Mouse (Mus musculus) forebrain, postnatal 0 days (tissue): ENCODE results near the gene Rab37. TPM values are rescaled to one million over a fixed set of nuclear protein-coding genes. Genes with fewer than 3 reads are reported as not detected.

Experiments
- ATAC-seq: fragments of 200-750 bp; cut with Nextera tagmentation; 2 replicates; pipeline ENCODE4 v1.8.0; 2017; ENCODE audit warnings: mild to moderate bottlenecking, moderate library complexity
- DNase-seq: peaks from one replicate; pipeline ENCODE4 v3.0.0-alpha.2; 2015
- H3K27ac ChIP-seq: fragments of 300-500 bp; sonication (generic); 2 replicates; pipeline ENCODE4 v1.5.1; 2014; ENCODE audit warnings: low read depth, mild to moderate bottlenecking, antibody characterized with exemption, low read length, moderate library complexity, mixed read lengths
- H3K27me3 ChIP-seq: fragments of 300-500 bp; sonication (generic); 2 replicates; pipeline ENCODE4 v1.6.1; 2014; ENCODE audit warnings: mild to moderate bottlenecking, low read length, mixed read lengths; ENCODE audit not compliant: insufficient read depth
- H3K36me3 ChIP-seq: fragments of 300-500 bp; sonication (generic); 2 replicates; pipeline ENCODE4 v1.6.1; 2014; ENCODE audit warnings: mild to moderate bottlenecking, moderate library complexity; ENCODE audit not compliant: insufficient read depth
- H3K4me1 ChIP-seq: fragments of 300-500 bp; sonication (generic); 2 replicates; pipeline ENCODE4 v1.6.1; 2014; ENCODE audit warnings: antibody characterized with exemption; ENCODE audit not compliant: insufficient read depth
- H3K4me2 ChIP-seq: fragments of 300-500 bp; sonication (generic); 2 replicates; pipeline ENCODE4 v1.6.1; 2014; ENCODE audit warnings: low read depth, mild to moderate bottlenecking, moderate library complexity
- H3K4me3 ChIP-seq: fragments of 300-500 bp; sonication (generic); 2 replicates; pipeline ENCODE4 v1.5.1; 2014; ENCODE audit warnings: low read depth, low read length, mixed read lengths
- H3K9ac ChIP-seq: fragments of 300-500 bp; sonication (generic); 2 replicates; pipeline ENCODE4 v1.6.1; 2014; ENCODE audit warnings: mild to moderate bottlenecking
- H3K9me3 ChIP-seq: fragments of 300-500 bp; sonication (generic); 2 replicates; pipeline ENCODE4 v1.6.1; 2016; ENCODE audit warnings: low read length
- CTCF ChIP-seq: sonication (generic); IDR thresholded peaks from 2 replicates; pipeline ENCODE4 v1.5.1; 2016; ENCODE audit warnings: antibody characterized with exemption, control low read depth, low read depth
- WGBS: fragments of 180-500 bp; shearing (Covaris S2); extraction: QIAGEN DNeasy Blood & Tissue Kit; methylation state at CpG from one replicate; pipeline ENCODE4 v1.1.7; 2014; 5-methylcytosine and 5-hydroxymethylcytosine counted together
- polyA plus RNA-seq: library from polyadenylated mRNA; unstranded; fragments of >200 nt; fragmentation: Nextera tagmentation; extraction: Ambion mirVana; gene quantifications from 2 replicates; pipeline ENCODE4 v1.2.1, GENCODE M21; 2015
- total RNA-seq: library from RNA; depleted of rRNA; stranded (reverse); fragments of >200 nt; gene quantifications from 2 replicates; pipeline ENCODE4 v1.2.3, GENCODE M21; 2014

Gene Rab37
- total and polyA plus RNA-seq, 2 experiments from 2014 or later = 0.57 to 0.82 TPM

GRCm38 (mm10) chr11:115059797-115060196 is 31.4 kb upstream of the Rab37 start:
- Histone ChIP-seq H3K4me3 (no peak overlapping the region), H3K4me2 (no peak overlapping the region), H3K36me3 (no peaks in the 10 kb centered on the region), H3K27ac (no peak overlapping the region), H3K4me1 (no peaks in the 10 kb centered on the region), H3K9ac (no peak overlapping the region), H3K27me3 (no peaks in the 10 kb centered on the region; the same call in 1 of the 2 replicates), H3K9me3 (no peaks in the 10 kb centered on the region)
- ATAC-seq = no peak
- TF ChIP-seq CTCF = no peak
- 86% methylated on average over 2 of the region's 2 CpGs for WGBS
- no peak for DNase-seq

GRCm38 (mm10) chr11:115062077-115062476 is 29.2 kb upstream of the Rab37 start, which contains the start of gene Cd300e:
Cd300e (minus strand) TSS chr11:115062177.
- DNase-seq = no peak
- H3K27ac ChIP-seq = no peak within 1 kb of the TSS
- no peak within 1 kb of the TSS for H3K4me3 ChIP-seq
- no peaks in the 10 kb centered on the region for H3K9me3 ChIP-seq
- 31% methylated on average over 5 of the region's 5 CpGs for WGBS
- no peaks in the 10 kb centered on the region for H3K27me3 ChIP-seq
- H3K4me2 ChIP-seq = no peak within 1 kb of the TSS
- ATAC-seq = no peak
- TF ChIP-seq CTCF = no peak
- H3K36me3 ChIP-seq = no peaks in the 10 kb centered on the region
- H3K4me1 ChIP-seq = no peaks in the 10 kb centered on the region
- no peak within 1 kb of the TSS for H3K9ac ChIP-seq

DNA sequence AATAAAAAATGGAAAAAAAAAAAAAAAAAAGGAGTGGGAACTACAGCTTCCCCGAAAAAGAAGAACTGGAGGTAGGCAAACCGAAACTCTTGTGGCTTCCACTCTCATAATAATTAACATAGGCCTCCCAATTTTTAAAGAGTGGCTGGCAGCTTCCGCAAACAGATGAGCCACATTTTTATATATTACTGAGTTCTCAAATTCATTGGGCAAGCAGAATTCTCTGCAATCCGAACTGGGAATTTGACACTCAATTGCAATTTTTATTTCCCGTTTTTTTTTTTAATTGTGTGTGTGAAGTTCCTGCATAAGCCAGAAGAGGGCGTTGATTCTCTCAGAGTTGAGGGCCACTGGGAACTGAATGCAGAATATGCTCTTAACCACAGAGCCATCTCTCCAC is 24.5 kb upstream of the Rab37 start:
- ATAC-seq (no peak), DNase-seq (no peak)
- no peaks in the 10 kb centered on the region for H3K27me3 ChIP-seq
- H3K4me3 ChIP-seq = no peak overlapping the region
- H3K27ac ChIP-seq = no peak overlapping the region
- no peaks in the 10 kb centered on the region for H3K9me3 ChIP-seq
- WGBS = 82% methylated on average over 6 of the region's 6 CpGs
- no peak overlapping the region for H3K9ac ChIP-seq
- no peaks in the 10 kb centered on the region for H3K4me1 ChIP-seq
- no peak for TF ChIP-seq CTCF
- H3K4me2 ChIP-seq = no peak overlapping the region
- H3K36me3 ChIP-seq = no peaks in the 10 kb centered on the region

- Histone ChIP-seq H3K4me3 (no peak overlapping the region), H3K27me3 (no peaks in the 10 kb centered on the region), H3K4me2 (peak overlapping the region; percentile 23; the same call in 1 of the 2 replicates), H3K9ac (0 out of 2 replicates have a peak overlapping the region, but pooled peaks have one; percentile 25), H3K36me3 (no peaks in the 10 kb centered on the region), H3K27ac (no peak overlapping the region), H3K4me1 (no peaks in the 10 kb centered on the region), H3K9me3 (no peaks in the 10 kb centered on the region)
- DNase-seq (no peak), ATAC-seq (no peak)
- TF ChIP-seq CTCF = no peak
- WGBS = 12% methylated on average over 9 of the region's 9 CpGs
These were observed 20.1 kb upstream of the Rab37 start for GRCm38 (mm10) chr11:115071015-115071551.

DNA sequence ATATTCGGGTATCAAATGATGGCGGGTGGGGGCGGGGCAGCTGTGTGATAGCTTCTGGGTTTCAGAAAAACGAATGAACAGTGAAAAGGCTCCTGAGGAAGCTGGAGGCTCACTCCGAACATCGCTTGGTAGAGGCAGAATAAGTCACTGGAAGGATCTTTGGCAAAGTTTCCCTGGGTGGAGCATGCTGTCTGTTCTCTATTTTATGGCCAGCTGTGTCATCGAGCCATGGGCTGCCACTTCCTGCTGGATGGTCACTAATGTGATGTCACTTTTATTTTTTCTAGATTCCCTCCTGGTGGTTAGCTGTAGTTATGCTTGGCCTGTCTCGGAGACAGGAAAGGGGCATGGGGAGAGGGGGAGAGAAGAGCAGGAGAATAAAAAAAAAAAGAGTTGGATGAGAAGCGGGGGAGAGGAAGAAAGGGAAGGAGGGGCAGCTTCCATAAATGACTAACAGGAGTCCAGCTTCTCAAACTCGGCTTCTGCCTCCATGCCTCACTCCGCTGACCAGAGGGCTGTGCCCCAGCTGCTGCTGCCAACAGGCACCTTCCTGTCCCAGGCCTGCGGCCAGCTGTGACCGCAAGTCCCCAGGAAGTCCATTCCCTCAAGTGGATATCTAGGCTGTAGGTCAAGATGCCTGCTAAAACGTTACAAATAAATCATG is 19.5 kb upstream of the Rab37 start:
- ATAC-seq (peak; percentile 43; the same call in 1 of the 2 replicates), DNase-seq (peak; percentile 29)
- Histone ChIP-seq H3K9ac (no peak overlapping the region), H3K27ac (no peak overlapping the region), H3K4me3 (no peak overlapping the region), H3K36me3 (no peaks in the 10 kb centered on the region), H3K4me2 (peak overlapping the region; percentile 23; the same call in 1 of the 2 replicates), H3K9me3 (no peaks in the 10 kb centered on the region), H3K4me1 (no peaks in the 10 kb centered on the region), H3K27me3 (no peaks in the 10 kb centered on the region)
- WGBS = 25% methylated on average over 14 of the region's 14 CpGs
- no peak for TF ChIP-seq CTCF

GRCm38 (mm10) chr11:115073002-115073401 is 18.2 kb upstream of the Rab37 start:
- Histone ChIP-seq H3K4me2 (no peak overlapping the region), H3K36me3 (no peaks in the 10 kb centered on the region), H3K4me3 (no peak overlapping the region), H3K27me3 (no peaks in the 10 kb centered on the region), H3K9me3 (no peaks in the 10 kb centered on the region), H3K9ac (no peak overlapping the region), H3K4me1 (no peaks in the 10 kb centered on the region), H3K27ac (no peak overlapping the region)
- no peak for ATAC-seq
- DNase-seq = no peak
- WGBS = 58% methylated on average over 5 of the region's 5 CpGs
- no peak for TF ChIP-seq CTCF

DNA sequence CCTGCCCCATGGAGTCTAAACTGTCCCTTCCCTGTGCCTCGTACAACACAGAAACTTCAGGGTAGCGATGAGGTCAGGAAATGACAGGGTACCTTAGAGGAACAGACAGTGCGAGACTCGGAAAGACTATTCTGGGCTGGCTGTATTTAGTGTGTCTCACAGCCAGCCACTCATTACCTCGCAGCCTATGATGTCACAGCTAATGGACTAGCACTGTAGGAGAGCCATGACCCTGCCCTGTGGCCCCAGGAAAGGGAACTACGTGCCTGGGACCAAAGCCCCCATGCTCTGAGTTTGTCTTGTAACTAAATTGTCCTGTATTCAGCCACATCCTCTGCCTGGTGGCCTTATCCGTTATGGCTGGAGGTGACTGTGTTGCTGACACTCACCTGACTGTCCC is 15.8 kb upstream of the Rab37 start:
- H3K9ac ChIP-seq = no peak overlapping the region
- H3K27me3 ChIP-seq = no peaks in the 10 kb centered on the region
- DNase-seq (no peak), ATAC-seq (no peak)
- no peaks in the 10 kb centered on the region for H3K9me3 ChIP-seq
- no peak for TF ChIP-seq CTCF
- H3K4me3 ChIP-seq = no peak overlapping the region
- WGBS = 81% methylated on average over 7 of the region's 7 CpGs
- no peak overlapping the region for H3K4me2 ChIP-seq
- no peaks in the 10 kb centered on the region for H3K4me1 ChIP-seq
- no peak overlapping the region for H3K27ac ChIP-seq
- H3K36me3 ChIP-seq = no peaks in the 10 kb centered on the region
